ENCODE assay signal across 8 mouse cellular contexts in the genomic region with DNA sequence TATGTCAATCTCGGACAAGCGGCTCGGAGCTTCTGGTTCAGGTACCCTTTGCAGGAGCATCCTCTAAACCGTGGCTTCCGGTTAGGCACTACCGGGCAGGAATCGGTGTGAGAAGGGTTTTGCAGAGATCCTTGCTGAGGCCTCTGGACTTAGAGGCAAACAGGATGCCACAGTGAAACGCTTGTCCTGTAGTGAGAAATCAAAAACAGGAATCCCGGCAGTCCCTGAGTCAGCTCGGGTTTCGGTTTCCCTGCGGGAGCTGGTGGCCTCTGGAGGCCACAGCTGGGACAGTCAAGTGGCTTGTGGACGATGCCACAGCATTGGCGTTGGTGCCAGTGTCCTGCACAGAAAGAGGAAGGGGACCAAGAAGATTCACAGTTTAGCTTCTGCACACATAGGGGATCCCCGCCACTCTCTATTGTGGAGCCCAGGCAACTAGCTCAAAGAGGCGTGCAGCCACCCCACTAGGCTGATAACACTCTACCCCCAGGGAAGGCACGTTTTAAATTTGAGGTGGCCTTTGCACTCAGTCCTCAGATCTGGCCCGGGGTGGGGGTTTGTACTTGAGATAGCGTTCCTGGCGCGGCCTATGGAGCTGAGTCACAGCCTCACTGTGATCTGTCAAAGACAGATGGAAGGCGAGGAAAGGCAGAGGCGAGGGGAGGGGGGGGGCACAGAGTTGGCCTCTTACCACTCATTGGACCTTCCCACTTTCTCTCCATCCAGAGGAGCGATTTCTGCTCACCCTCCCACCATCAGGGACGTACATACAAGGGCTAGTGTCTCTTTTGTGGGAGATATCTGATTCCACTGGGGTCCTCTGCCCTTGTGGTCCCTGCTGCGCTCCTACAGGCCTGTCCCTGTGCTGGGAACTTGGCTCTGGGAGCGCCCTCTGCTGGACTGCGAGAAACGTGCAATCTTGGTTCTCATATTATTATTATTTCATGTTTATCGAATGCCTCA. TPM values are rescaled to one million over a fixed set of nuclear protein-coding genes. Genes with fewer than 3 reads are reported as not detected.
DNase-seq lines count a peak whose midpoint lies in the region; ATAC-seq and TF ChIP-seq lines count a peak whose summit lies in the region.

No protein-coding gene starts in this region.

- peak overlapping the region; percentile 84 for H3K27ac ChIP-seq in heart, embryonic 16.5 days (ENCODE audit: low read length)
- H3K27ac ChIP-seq in lung, embryonic 14.5 days (ENCODE audit: low read depth), result peak overlapping the region; percentile 87

- H3K4me2 ChIP-seq in heart, embryonic 16.5 days (ENCODE audit: low read depth, low read length), result peak overlapping the region; percentile 86
- H3K4me2 ChIP-seq in lung, embryonic 14.5 days, result peak overlapping the region; percentile 93

- H3K4me3 ChIP-seq in erythroblast, embryonic 14.5 days (replicated peaks), result peak overlapping the region; percentile 64
- peak overlapping the region; percentile 38 for H3K4me3 ChIP-seq in heart, embryonic 16.5 days (ENCODE audit: low read length)
- H3K4me3 ChIP-seq in lung, embryonic 14.5 days (ENCODE audit: low read depth, low read length), result peak overlapping the region; percentile 13

- peak overlapping the region; percentile 60 for H3K9ac ChIP-seq in heart, embryonic 16.5 days (ENCODE audit: low read length)
- peak overlapping the region; percentile 24; the same call in 1 of the 2 replicates for H3K9ac ChIP-seq in lung, embryonic 14.5 days

- H3K9me3 ChIP-seq in erythroblast, embryonic 14.5 days (ENCODE audit: control insufficient read depth, low read length), result peaks cover 6% of the 10 kb centered on the region; the same call in 1 of the 2 replicates
- H3K9me3 ChIP-seq in heart, embryonic 16.5 days (replicated peaks; ENCODE audit: control insufficient read depth, low read length), result no peaks in the 10 kb centered on the region
- no peaks in the 10 kb centered on the region for H3K9me3 ChIP-seq in lung, embryonic 14.5 days (ENCODE audit: low read depth, low read length)

- H3K36me3 ChIP-seq in erythroblast, embryonic 14.5 days (ENCODE audit: control insufficient read depth), result no peaks in the 10 kb centered on the region
- H3K36me3 ChIP-seq in heart, embryonic 16.5 days (ENCODE audit: control insufficient read depth, insufficient read depth), result no peaks in the 10 kb centered on the region
- H3K36me3 ChIP-seq in lung, embryonic 14.5 days (ENCODE audit: insufficient read depth), result no peaks in the 10 kb centered on the region

- 4% methylated on average over 30 of the region's 30 CpGs for WGBS in heart, embryonic 16.5 days
- 7% methylated on average over 30 of the region's 30 CpGs for WGBS in lung, embryonic 14.5 days

- peaks cover 39% of the 10 kb centered on the region for H3K27me3 ChIP-seq in erythroblast, embryonic 14.5 days (ENCODE audit: control insufficient read depth)
- peaks cover 30% of the 10 kb centered on the region for H3K27me3 ChIP-seq in heart, embryonic 16.5 days (ENCODE audit: control insufficient read depth, insufficient read depth, low read length)
- peaks cover 38% of the 10 kb centered on the region for H3K27me3 ChIP-seq in lung, embryonic 14.5 days (ENCODE audit: insufficient read depth, low read length)

- peak; percentile 77 for ATAC-seq in heart, embryonic 16.5 days (replicated peaks; ENCODE audit: extremely low read depth, insufficient read depth, low FRiP score)
- ATAC-seq in lung, embryonic 14.5 days (ENCODE audit: insufficient read depth), result peak; percentile 72
- ATAC-seq in neutrophil, adult 5-6 weeks (ENCODE audit: extremely low read depth, insufficient number of reproducible peaks, low FRiP score, poor library complexity, severe bottlenecking), result peak; percentile 45; the same call in 1 of the 2 replicates

- peak; percentile 76 for DNase-seq in ES-CJ7 (ENCODE audit: low read depth, low spot score)
- peak; percentile 60 to 64 for DNase-seq in adrenal gland, postnatal 4 days (ENCODE audit: low spot score in 2 of 2)
- DNase-seq in kidney, postnatal 14 days, result peak; percentile 79
- DNase-seq in lung, embryonic 14.5 days, result peak; percentile 89
- DNase-seq in thymus, postnatal 36 days, result peak; percentile 74 to 79

- peaks cover 50% of the 10 kb centered on the region for H3K4me1 ChIP-seq in erythroblast, embryonic 14.5 days (ENCODE audit: control insufficient read depth)
- peaks cover 44% of the 10 kb centered on the region for H3K4me1 ChIP-seq in heart, embryonic 16.5 days (ENCODE audit: control insufficient read depth, insufficient read depth, low read length)
- peaks cover 19% of the 10 kb centered on the region for H3K4me1 ChIP-seq in lung, embryonic 14.5 days (ENCODE audit: insufficient read depth)

- peak; percentile 95 for TF ChIP-seq CTCF in lung, embryonic 14.5 days (IDR thresholded peaks at IDR 0.05; ENCODE audit: low read depth)

RNA-seq across cellular contexts. Expression of a gene that starts 2.9 kb away (rescaled TPM):
- 10 to 100 TPM in 1 of 2 experiments, 1 to 10 TPM in 1; 9.7 to 10.6 TPM for total RNA-seq in adrenal gland, postnatal 4 days (2021)
- 0.04 and 0.05 TPM in 2 replicates for polyA plus RNA-seq in erythroblast, embryonic 14.5 days (2012)
- polyA plus RNA-seq in heart, embryonic 16.5 days (2015; fragmentation: Nextera tagmentation; extraction: Ambion mirVana), result 15.0 and 16.7 TPM in 2 replicates
- polyA plus RNA-seq in lung, embryonic 14.5 days (2014; fragmentation: Nextera tagmentation; extraction: Ambion mirVana), result 8.4 and 9.4 TPM in 2 replicates
- 1.5 and 2.6 TPM in 2 replicates for total RNA-seq in neutrophil, adult 5-6 weeks (2017)

RNA-seq across cellular contexts. Expression of a gene that starts 18.7 kb away (rescaled TPM):
- total RNA-seq in adrenal gland, postnatal 4 days (2021), result 100 to 1,000 TPM; 174 to 190 TPM
- 12.7 and 17.4 TPM in 2 replicates for polyA plus RNA-seq in erythroblast, embryonic 14.5 days (2012)
- polyA plus RNA-seq in heart, embryonic 16.5 days (2015; fragmentation: Nextera tagmentation; extraction: Ambion mirVana), result 226 and 279 TPM in 2 replicates
- 352 and 353 TPM in 2 replicates for polyA plus RNA-seq in lung, embryonic 14.5 days (2014; fragmentation: Nextera tagmentation; extraction: Ambion mirVana)
- 117 and 133 TPM in 2 replicates for total RNA-seq in neutrophil, adult 5-6 weeks (2017)

RNA-seq across cellular contexts. Expression of a gene that starts 37.4 kb away (rescaled TPM):
- total RNA-seq in adrenal gland, postnatal 4 days (2021), result 10 to 100 TPM; 18.9 to 19.2 TPM
- 0.26 and 0.30 TPM in 2 replicates for polyA plus RNA-seq in erythroblast, embryonic 14.5 days (2012)
- polyA plus RNA-seq in heart, embryonic 16.5 days (2015; fragmentation: Nextera tagmentation; extraction: Ambion mirVana), result 15.8 and 16.2 TPM in 2 replicates
- 9.5 and 12.5 TPM in 2 replicates for polyA plus RNA-seq in lung, embryonic 14.5 days (2014; fragmentation: Nextera tagmentation; extraction: Ambion mirVana)
- total RNA-seq in neutrophil, adult 5-6 weeks (2017), result 30.4 and 32.4 TPM in 2 replicates

Comparison
In these comparisons a context has a peak if more than half of its experiments do, and no peak if none do; other contexts are left out.
1. Peak in every context shown above with its lines: DNase-seq, ATAC-seq, H3K4me3 ChIP-seq and H3K27ac ChIP-seq.
2. H3K4me3 ChIP-seq: peak in every context shown above with its lines; median percentile 64 in erythroblast, embryonic 14.5 days; 38 in heart, embryonic 16.5 days; 13 in lung, embryonic 14.5 days.
3. RNA of a gene that starts 18.7 kb away (polyA plus RNA-seq): 352 to 353 TPM in lung, embryonic 14.5 days and 226 to 279 TPM in heart, embryonic 16.5 days; 12.7 to 17.4 TPM in erythroblast, embryonic 14.5 days; every median in the first group is over 10 times any median in the second.